Mouse (Mus musculus) thymus, adult 2 months (tissue): ENCODE data around the gene Pde8a. TPM values are rescaled to one million over a fixed set of nuclear protein-coding genes. Genes with fewer than 3 reads are reported as not detected.

Source experiments
- DNase-seq: peaks from one replicate; pipeline ENCODE4 v3.0.0; 2021
- H3K27ac ChIP-seq: fragments of 200-500 bp; 2 replicates; pipeline ENCODE4 v1.5.1; 2012; ENCODE audit warnings: low read length, control low read depth; ENCODE audit not compliant: control insufficient read depth, insufficient read depth
- H3K27me3 ChIP-seq: fragments of 200-500 bp; 2 replicates; pipeline ENCODE4 v1.6.1; 2012; ENCODE audit warnings: mild to moderate bottlenecking, low read length, moderate library complexity, mixed read lengths; ENCODE audit not compliant: control insufficient read depth, insufficient read depth
- H3K36me3 ChIP-seq: fragments of 200-500 bp; 2 replicates; pipeline ENCODE4 v1.6.1; 2012; ENCODE audit warnings: mild to moderate bottlenecking, low read length, moderate library complexity; ENCODE audit not compliant: control insufficient read depth, insufficient read depth
- H3K4me1 ChIP-seq: fragments of 200-500 bp; replicated peaks from 2 replicates; pipeline ENCODE4 v1.6.1; 2012; ENCODE audit warnings: low read length; ENCODE audit not compliant: control insufficient read depth, insufficient read depth
- H3K4me3 ChIP-seq: fragments of 200-500 bp; 2 replicates; pipeline ENCODE4 v1.5.1; 2012; ENCODE audit warnings: mild to moderate bottlenecking, low read length, control low read depth, moderate library complexity; ENCODE audit not compliant: control insufficient read depth, insufficient read depth
- CTCF ChIP-seq: fragments of 200-500 bp; IDR thresholded peaks from 2 replicates; pipeline ENCODE4 v1.5.1; 2012; ENCODE audit warnings: mild to moderate bottlenecking, control low read depth, low read length, moderate library complexity, borderline replicate concordance; ENCODE audit not compliant: control insufficient read depth, poor library complexity, insufficient read depth; ENCODE audit errors: extremely low read depth
- POLR2A ChIP-seq: fragments of 200-500 bp; IDR thresholded peaks from 2 replicates; pipeline ENCODE4 v1.6.1; 2012; ENCODE audit warnings: mild to moderate bottlenecking, low read length, control low read depth, moderate library complexity; ENCODE audit not compliant: control insufficient read depth, poor library complexity, insufficient read depth; ENCODE audit errors: extremely low read depth
- WGBS: fragments of 180-500 bp; shearing (Covaris S2); methylation state at CpG from one replicate; pipeline ENCODE4 v1.1.7; 2018; 5-methylcytosine and 5-hydroxymethylcytosine counted together
- polyA plus RNA-seq: library from polyadenylated mRNA; depleted of rRNA; stranded (reverse); fragments of >200 nt; gene quantifications from 2 replicates; pipeline ENCODE4 v1.2.3, GENCODE M21; 2012

The Pde8a gene
- polyA plus RNA-seq, 1 experiment: 3.5 TPM

DNA sequence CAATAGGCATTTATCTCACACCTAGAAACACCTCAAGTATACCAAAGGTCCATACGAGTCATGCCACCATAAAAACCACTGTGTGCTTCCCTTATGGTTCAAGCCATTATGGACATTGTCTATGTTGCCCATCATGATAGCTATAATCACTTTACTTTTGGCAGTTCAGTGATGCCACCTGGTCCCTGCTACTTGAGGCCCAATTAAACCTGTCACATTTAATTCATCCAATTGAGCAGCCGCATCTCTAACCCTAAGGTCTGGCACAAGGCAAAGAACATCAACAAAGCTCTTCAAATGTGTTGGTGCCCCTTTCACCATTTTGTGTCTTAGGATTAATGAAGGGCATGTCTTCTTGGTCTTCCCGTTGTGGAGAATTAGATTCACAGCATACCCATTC, 42.1 kb downstream of the Pde8a start:
- Histone ChIP-seq H3K27ac (no peak overlapping the region), H3K27me3 (no peaks in the 10 kb centered on the region), H3K36me3 (no peaks in the 10 kb centered on the region), H3K4me1 (no peaks in the 10 kb centered on the region), H3K4me3 (no peak overlapping the region)
- no peak for DNase-seq
- 98% methylated on average over 3 of the region's 3 CpGs for WGBS
- TF ChIP-seq POLR2A (no peak), CTCF (no peak)

DNA sequence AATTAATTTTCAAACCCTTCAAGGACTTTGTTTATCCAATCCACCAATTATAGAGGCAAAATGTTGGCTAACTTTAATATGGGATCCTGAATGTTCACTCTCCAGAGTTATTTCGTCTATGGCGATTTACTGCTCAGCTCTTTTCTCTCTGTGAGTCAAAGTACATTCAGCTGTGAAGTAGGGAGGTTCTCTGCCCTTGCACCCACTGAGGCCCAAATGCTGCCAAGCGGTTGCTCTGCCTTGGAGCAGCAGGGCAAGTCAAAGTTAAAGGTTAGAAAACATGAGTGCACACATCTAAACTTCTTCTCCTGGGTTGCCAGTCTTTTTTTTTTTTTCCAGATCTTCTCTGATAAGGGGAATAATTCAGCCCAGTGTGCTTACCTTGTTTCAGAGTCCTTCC, 43.4 kb downstream of the Pde8a start:
- no peaks in the 10 kb centered on the region for H3K27me3 ChIP-seq
- no peak overlapping the region for H3K27ac ChIP-seq
- H3K36me3 ChIP-seq: no peaks in the 10 kb centered on the region
- no peak for TF ChIP-seq POLR2A
- TF ChIP-seq CTCF: no peak
- peaks cover 3% of the 10 kb centered on the region; the same call in 1 of the 2 replicates for H3K4me1 ChIP-seq
- no peak overlapping the region for H3K4me3 ChIP-seq
- no peak for DNase-seq
- WGBS: 95% methylated on average over 3 of the region's 3 CpGs

DNA sequence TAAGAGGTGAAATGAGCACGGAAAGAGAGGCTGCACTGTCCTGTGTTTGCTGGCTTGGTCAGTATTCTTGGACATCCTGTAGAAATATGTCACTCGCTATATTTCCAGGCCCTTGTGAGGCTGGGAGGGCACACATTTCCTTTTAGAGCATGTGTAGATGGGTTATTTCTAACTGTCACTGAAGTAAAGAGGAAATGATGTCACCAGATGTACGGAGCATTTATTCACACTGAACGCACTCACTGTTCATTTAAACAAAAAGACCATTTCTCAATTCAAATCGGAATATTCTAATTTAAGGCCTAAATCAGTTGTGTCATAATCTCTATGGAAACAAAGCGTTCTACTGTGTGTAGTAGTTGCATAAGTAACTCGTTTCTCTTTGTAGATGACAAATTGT, 48.2 kb downstream of the Pde8a start:
- TF ChIP-seq CTCF (no peak), POLR2A (no peak)
- peaks cover 3% of the 10 kb centered on the region; the same call in 1 of the 2 replicates for H3K4me1 ChIP-seq
- H3K36me3 ChIP-seq: no peaks in the 10 kb centered on the region
- 39% methylated on average over 7 of the region's 7 CpGs for WGBS
- H3K4me3 ChIP-seq: no peak overlapping the region
- H3K27ac ChIP-seq: no peak overlapping the region
- no peaks in the 10 kb centered on the region for H3K27me3 ChIP-seq
- DNase-seq: no peak

GRCm38 (mm10) chr7:81272908-81273307, 59.5 kb downstream of the Pde8a start:
- H3K4me1 ChIP-seq: no peaks in the 10 kb centered on the region
- no peak for TF ChIP-seq CTCF
- no peak for TF ChIP-seq POLR2A
- no peak overlapping the region for H3K4me3 ChIP-seq
- H3K27me3 ChIP-seq: no peaks in the 10 kb centered on the region
- WGBS: 84% methylated on average over 3 of the region's 3 CpGs
- H3K27ac ChIP-seq: no peak overlapping the region
- no peaks in the 10 kb centered on the region for H3K36me3 ChIP-seq
- no peak for DNase-seq

DNA sequence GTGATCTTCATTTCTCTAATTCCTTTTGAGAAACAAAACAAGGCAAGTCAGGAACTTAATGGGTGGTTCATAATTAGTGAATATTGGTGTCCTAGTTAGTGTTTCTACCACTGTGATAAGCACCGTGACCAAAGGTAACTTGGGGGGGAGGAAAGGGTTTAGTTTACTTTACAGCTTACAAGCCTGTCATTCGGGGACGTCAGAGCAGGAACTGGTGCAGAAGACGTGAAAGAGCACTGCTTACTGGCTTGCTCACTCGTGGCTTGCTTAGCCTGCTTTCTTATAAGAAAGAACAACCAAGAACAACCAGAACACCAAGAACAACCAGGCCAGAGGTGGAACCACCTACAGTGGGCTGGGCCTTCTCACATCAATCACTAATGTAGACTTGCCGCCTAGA, 65.6 kb downstream of the Pde8a start:
- TF ChIP-seq CTCF: no peak
- Histone ChIP-seq H3K4me3 (no peak overlapping the region), H3K27me3 (no peaks in the 10 kb centered on the region), H3K36me3 (no peaks in the 10 kb centered on the region), H3K4me1 (no peaks in the 10 kb centered on the region), H3K27ac (no peak overlapping the region)
- 95% methylated on average over 6 of the region's 6 CpGs for WGBS
- no peak for DNase-seq

DNA sequence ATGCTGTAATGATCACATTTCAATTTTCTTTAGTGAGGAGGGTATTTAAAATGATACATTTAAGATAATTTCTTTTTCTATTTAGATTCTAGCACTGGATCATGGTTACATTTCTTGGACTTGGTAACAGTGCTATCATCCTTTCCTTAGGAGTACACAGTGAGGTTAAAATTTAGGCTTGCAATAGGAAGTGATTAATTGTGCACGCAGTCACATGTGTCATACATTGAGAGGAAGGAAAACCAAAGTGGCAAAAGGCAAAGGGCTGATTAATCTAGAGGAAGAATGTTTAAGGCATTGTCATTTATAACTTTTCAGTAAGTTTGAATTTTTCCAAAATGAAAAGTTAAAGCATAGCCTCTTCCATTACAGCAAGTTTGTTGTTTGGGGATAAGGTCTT, 67.8 kb downstream of the Pde8a start:
- TF ChIP-seq CTCF (no peak), POLR2A (no peak)

DNA sequence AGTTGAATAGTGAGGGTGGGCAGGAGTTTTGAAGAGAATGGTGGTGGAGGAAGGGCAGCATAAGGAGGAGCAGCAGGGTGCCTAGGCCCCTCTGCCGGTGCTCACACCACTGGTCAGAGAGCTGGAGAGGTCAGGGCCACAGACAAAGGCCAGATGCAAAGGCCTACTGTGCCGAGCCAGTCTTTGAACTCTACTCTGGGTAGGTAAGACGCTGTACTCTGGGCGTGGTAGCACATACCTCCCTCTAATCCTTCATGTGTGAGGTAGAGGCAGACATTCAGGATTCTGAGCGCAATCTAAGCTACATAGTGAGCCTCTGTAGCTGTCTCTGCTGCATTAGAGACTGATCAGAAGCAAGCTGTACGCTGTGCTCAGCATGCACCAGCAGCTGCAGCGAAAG, 73.1 kb downstream of the Pde8a start:
- no peak for TF ChIP-seq POLR2A
- TF ChIP-seq CTCF: no peak
- no peak overlapping the region for H3K27ac ChIP-seq
- no peak overlapping the region for H3K4me3 ChIP-seq
- WGBS: 87% methylated on average over 7 of the region's 7 CpGs
- no peaks in the 10 kb centered on the region for H3K27me3 ChIP-seq
- no peaks in the 10 kb centered on the region for H3K4me1 ChIP-seq
- no peaks in the 10 kb centered on the region for H3K36me3 ChIP-seq
- DNase-seq: no peak

More for the DNA sequence above, 67.8 kb downstream of the Pde8a start:
- Histone ChIP-seq H3K27me3 (no peaks in the 10 kb centered on the region), H3K27ac (no peak overlapping the region), H3K4me3 (no peak overlapping the region), H3K4me1 (no peaks in the 10 kb centered on the region), H3K36me3 (no peaks in the 10 kb centered on the region)
- no peak for DNase-seq
- 27% methylated on average over 1 of the region's 1 CpGs for WGBS
